Mouse (Mus musculus): ENCODE data around the gene Hoxa3. TPM values are rescaled to one million over a fixed set of nuclear protein-coding genes. Genes with fewer than 3 reads are reported as not detected.

Hoxa3 gene
- polyA plus RNA-seq, 1 experiment from 2014 or later: 0.20 TPM

DNA sequence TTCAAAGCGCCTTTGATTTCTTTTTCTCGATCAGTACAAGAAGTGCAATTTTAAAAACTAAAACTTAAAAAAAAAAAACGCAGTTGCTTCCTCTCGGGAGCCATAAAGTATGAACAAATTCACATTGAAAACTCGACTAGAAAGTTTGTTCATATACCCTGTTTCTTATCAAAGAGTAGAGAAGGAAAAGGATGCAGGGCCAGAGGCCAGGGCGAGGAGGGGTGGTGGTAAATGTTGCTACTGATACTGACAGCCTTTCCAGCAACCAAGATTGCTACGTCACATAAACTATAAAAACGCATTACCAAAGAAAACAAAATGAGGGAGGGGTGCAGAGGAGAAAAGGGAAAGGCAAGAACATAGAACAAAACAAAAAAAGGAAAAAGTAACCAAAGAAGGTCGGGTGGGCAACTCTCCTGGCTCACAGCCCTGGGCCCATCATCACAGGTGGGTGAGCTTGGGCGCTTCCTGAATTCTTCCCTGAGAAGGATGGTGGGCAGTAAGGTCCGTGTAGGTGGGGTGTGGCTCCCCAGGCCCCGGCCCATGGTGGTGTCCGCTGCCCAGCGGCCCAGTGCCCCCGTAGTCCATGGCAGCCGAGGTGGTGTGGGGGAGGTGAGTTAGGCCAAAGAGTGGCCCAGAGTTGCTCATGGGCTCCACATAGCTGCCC lies 43.5 kb downstream of the Hoxa3 start:
- no peaks in the 10 kb centered on the region for H3K9me3 ChIP-seq (replicated peaks)
- peaks cover 99% of the 10 kb centered on the region for H3K27me3 ChIP-seq
- H3K4me3 ChIP-seq (replicated peaks): no peak overlapping the region
- 0 out of 2 replicates have a peak overlapping the region, but pooled peaks have one; percentile 29 for H3K27ac ChIP-seq (replicated peaks)
- H3K4me1 ChIP-seq (replicated peaks): peaks cover 8% of the 10 kb centered on the region; the same call in 1 of the 2 replicates
- 36% methylated on average over 16 of the region's 16 CpGs for WGBS (ENCODE audit: insufficient replicate concordance)
- H3K36me3 ChIP-seq (replicated peaks): no peaks in the 10 kb centered on the region
- ATAC-seq (ENCODE audit: insufficient read depth): no peak
- H3K9ac ChIP-seq: no peak overlapping the region
- H3K4me2 ChIP-seq: no peak overlapping the region

GRCm38 (mm10) chr6:52168191-52169055 lies 44.7 kb downstream of the Hoxa3 start:
- Histone ChIP-seq H3K27ac (replicated peaks) (no peak overlapping the region), H3K36me3 (replicated peaks) (no peaks in the 10 kb centered on the region), H3K4me2 (peak overlapping the region; percentile 23; the same call in 1 of the 2 replicates), H3K4me1 (replicated peaks) (peaks cover 8% of the 10 kb centered on the region; the same call in 1 of the 2 replicates), H3K27me3 (peaks cover 100% of the 10 kb centered on the region), H3K9me3 (replicated peaks) (no peaks in the 10 kb centered on the region), H3K9ac (no peak overlapping the region), H3K4me3 (replicated peaks) (no peak overlapping the region)
- ATAC-seq (ENCODE audit: insufficient read depth): no peak
- 26% methylated on average over 42 of the region's 42 CpGs for WGBS (ENCODE audit: insufficient replicate concordance)

GRCm38 (mm10) chr6:52167736-52168161 lies 45.4 kb downstream of the Hoxa3 start:
- Histone ChIP-seq H3K9ac (no peak overlapping the region), H3K4me3 (replicated peaks) (no peak overlapping the region), H3K27me3 (peaks cover 100% of the 10 kb centered on the region), H3K4me2 (no peak overlapping the region), H3K9me3 (replicated peaks) (no peaks in the 10 kb centered on the region), H3K4me1 (replicated peaks) (peaks cover 7% of the 10 kb centered on the region; the same call in 1 of the 2 replicates), H3K27ac (replicated peaks) (no peak overlapping the region), H3K36me3 (replicated peaks) (no peaks in the 10 kb centered on the region)
- ATAC-seq (ENCODE audit: insufficient read depth): no peak
- WGBS (ENCODE audit: insufficient replicate concordance): 28% methylated on average over 14 of the region's 14 CpGs

- H3K9ac ChIP-seq: no peak overlapping the region
- H3K27ac ChIP-seq (replicated peaks): 0 out of 2 replicates have a peak overlapping the region, but pooled peaks have one; percentile 11
- H3K36me3 ChIP-seq (replicated peaks): no peaks in the 10 kb centered on the region
- H3K4me2 ChIP-seq: no peak overlapping the region
- no peak overlapping the region for H3K4me3 ChIP-seq (replicated peaks)
- peaks cover 1% of the 10 kb centered on the region; the same call in 1 of the 2 replicates for H3K4me1 ChIP-seq (replicated peaks)
- no peak for ATAC-seq (ENCODE audit: insufficient read depth)
- 33% methylated on average over 1 of the region's 1 CpGs for WGBS (ENCODE audit: insufficient replicate concordance)
- no peaks in the 10 kb centered on the region for H3K9me3 ChIP-seq (replicated peaks)
- H3K27me3 ChIP-seq: peaks cover 99% of the 10 kb centered on the region
These were observed 46.0 kb downstream of the Hoxa3 start for GRCm38 (mm10) chr6:52167176-52167575.

DNA sequence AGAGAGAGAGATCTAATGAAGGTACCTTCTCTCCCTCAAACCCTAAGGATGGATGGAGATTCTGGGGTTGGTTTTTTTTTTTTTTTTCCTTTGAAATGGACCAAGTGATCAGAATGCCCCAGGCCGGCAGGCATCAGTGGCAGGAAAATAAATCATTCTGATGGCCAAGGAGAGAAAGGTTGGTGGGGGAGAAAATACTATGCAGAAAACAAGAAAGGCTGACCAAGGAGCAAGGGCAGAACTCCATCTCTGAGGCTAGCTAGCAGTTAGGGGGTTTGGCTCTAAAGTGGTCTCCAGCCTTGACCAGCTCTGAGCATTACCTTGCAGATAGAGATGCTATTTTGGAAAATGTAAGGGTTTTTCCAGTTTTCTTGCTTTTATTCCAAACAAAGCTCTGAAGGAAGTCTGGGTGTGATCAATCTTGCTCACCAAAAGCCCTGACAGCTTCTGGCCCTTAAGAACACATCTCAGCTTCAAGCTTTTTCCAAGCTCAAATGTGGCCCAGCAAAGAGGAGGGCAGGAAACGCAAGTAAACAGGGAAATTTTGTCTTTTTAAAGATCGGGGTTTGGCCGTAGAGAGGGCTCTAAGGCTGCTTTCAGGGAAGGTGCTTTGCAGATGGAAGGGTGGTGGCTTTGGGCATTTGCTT lies 46.6 kb downstream of the Hoxa3 start:
- no peak for ATAC-seq (ENCODE audit: insufficient read depth)

GRCm38 (mm10) chr6:52165441-52166370 lies 47.4 kb downstream of the Hoxa3 start:
- no peaks in the 10 kb centered on the region for H3K9me3 ChIP-seq (replicated peaks)
- H3K27me3 ChIP-seq: peaks cover 98% of the 10 kb centered on the region
- H3K4me1 ChIP-seq (replicated peaks): no peaks in the 10 kb centered on the region; the same call in 1 of the 2 replicates
- H3K27ac ChIP-seq (replicated peaks): no peak overlapping the region
- H3K4me3 ChIP-seq (replicated peaks): no peak overlapping the region
- 0 out of 2 replicates have a peak overlapping the region, but pooled peaks have one; percentile 0 for H3K4me2 ChIP-seq
- 3% methylated on average over 28 of the region's 28 CpGs for WGBS (ENCODE audit: insufficient replicate concordance)
- ATAC-seq (ENCODE audit: insufficient read depth): no peak
- no peaks in the 10 kb centered on the region for H3K36me3 ChIP-seq (replicated peaks)
- no peak overlapping the region for H3K9ac ChIP-seq

More for the DNA sequence above, 46.6 kb downstream of the Hoxa3 start:
- WGBS (ENCODE audit: insufficient replicate concordance): 9% methylated on average over 4 of the region's 4 CpGs
- H3K27me3 ChIP-seq: peaks cover 99% of the 10 kb centered on the region
- H3K4me2 ChIP-seq: no peak overlapping the region
- H3K4me1 ChIP-seq (replicated peaks): no peaks in the 10 kb centered on the region; the same call in 1 of the 2 replicates
- no peaks in the 10 kb centered on the region for H3K9me3 ChIP-seq (replicated peaks)
- no peak overlapping the region for H3K4me3 ChIP-seq (replicated peaks)
- no peak overlapping the region for H3K9ac ChIP-seq
- no peaks in the 10 kb centered on the region for H3K36me3 ChIP-seq (replicated peaks)
- H3K27ac ChIP-seq (replicated peaks): 0 out of 2 replicates have a peak overlapping the region, but pooled peaks have one; percentile 11

DNA sequence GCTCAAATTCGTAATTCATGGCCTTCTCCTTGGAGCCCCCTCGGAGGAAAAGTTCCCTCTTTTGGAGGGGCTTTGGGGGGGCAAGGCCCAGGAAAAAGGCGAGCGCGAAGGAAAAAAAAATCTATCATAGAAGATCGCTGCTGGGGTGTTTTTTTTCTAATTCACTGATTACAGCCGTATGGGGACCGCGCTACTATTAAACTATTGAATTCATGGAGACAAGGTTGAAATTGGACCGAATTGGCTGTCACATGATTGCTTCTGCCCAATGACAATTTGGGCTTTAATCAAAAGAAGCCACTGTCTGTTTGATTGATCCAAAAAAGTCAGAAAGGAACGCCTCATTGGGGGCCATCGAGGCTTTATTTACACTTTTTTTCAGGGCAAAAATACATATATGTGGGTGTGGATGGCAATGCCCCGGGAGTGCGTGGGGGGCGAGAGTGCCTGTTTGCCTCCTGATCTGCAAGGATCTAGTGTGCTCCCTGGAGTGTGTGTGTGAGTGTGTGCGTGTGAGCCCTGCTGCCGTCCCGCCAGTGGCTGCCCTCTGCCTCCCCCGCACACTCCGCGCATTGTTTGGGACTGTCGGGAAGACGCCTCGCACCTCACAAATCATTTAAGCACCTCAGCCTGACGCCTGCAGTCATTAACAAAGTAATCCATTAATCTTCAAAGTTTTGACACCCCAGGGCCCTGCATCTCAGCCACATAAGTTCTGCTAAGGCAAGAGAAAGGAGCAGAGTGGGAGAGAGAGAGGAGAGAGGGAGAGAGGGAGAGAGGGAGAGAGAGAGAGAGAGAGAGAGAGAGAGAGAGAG lies 48.3 kb downstream of the Hoxa3 start, which contains the start of gene Hoxa2:
Hoxa2 (minus strand) TSS at position 206 of the 815 bp plus-strand sequence.
- no peaks in the 10 kb centered on the region for H3K36me3 ChIP-seq (replicated peaks)
- H3K27ac ChIP-seq (replicated peaks): peak within 1 kb of the TSS; percentile 45; the same call in 1 of the 2 replicates
- H3K9me3 ChIP-seq (replicated peaks): no peaks in the 10 kb centered on the region
- H3K27me3 ChIP-seq: peaks cover 98% of the 10 kb centered on the region
- no peaks in the 10 kb centered on the region; the same call in 1 of the 2 replicates for H3K4me1 ChIP-seq (replicated peaks)
- no peak for ATAC-seq (ENCODE audit: insufficient read depth)
- H3K4me3 ChIP-seq (replicated peaks): peak within 1 kb of the TSS; percentile 29; the same call in 1 of the 2 replicates
- peak within 1 kb of the TSS; percentile 39 for H3K4me2 ChIP-seq
- H3K9ac ChIP-seq: no peak within 1 kb of the TSS
- WGBS (ENCODE audit: insufficient replicate concordance): 1% methylated on average over 25 of the region's 25 CpGs

DNA sequence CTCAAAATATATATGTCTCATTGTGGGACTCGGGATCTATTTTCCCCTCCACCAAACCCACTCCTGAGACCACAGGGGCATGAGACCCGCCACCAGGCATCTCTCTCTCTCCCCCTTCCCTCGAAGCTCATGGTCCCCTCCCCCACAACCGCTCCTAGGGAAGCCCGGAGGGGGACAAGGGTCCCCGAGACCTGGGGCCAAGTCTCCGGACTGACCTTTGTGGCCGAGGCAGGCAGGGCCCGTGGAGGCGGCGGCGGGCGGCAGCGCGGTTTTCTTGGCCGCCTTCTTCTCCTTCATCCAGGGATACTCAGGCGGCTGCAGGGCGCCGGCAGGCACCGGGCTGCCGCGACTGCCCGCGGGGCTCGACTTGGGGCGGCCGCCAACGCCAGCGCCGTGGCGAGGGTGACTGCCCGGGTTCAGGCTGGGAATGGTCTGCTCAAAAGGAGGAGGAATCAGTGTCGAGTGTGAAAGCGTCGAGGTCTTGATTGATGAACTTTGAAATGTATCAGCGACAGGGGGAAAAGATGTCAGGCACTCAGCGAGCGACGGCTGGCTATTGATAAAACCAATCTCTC lies 49.0 kb downstream of the Hoxa3 start:
- Histone ChIP-seq H3K9me3 (replicated peaks) (no peaks in the 10 kb centered on the region), H3K36me3 (replicated peaks) (no peaks in the 10 kb centered on the region), H3K27me3 (peaks cover 98% of the 10 kb centered on the region), H3K4me2 (peak overlapping the region; percentile 39), H3K4me3 (replicated peaks) (peak overlapping the region; percentile 29; the same call in 1 of the 2 replicates), H3K9ac (no peak overlapping the region), H3K4me1 (replicated peaks) (no peaks in the 10 kb centered on the region; the same call in 1 of the 2 replicates), H3K27ac (replicated peaks) (peak overlapping the region; percentile 45; the same call in 1 of the 2 replicates)
- WGBS (ENCODE audit: insufficient replicate concordance): 1% methylated on average over 39 of the region's 39 CpGs
- ATAC-seq (ENCODE audit: insufficient read depth): no peak

DNA sequence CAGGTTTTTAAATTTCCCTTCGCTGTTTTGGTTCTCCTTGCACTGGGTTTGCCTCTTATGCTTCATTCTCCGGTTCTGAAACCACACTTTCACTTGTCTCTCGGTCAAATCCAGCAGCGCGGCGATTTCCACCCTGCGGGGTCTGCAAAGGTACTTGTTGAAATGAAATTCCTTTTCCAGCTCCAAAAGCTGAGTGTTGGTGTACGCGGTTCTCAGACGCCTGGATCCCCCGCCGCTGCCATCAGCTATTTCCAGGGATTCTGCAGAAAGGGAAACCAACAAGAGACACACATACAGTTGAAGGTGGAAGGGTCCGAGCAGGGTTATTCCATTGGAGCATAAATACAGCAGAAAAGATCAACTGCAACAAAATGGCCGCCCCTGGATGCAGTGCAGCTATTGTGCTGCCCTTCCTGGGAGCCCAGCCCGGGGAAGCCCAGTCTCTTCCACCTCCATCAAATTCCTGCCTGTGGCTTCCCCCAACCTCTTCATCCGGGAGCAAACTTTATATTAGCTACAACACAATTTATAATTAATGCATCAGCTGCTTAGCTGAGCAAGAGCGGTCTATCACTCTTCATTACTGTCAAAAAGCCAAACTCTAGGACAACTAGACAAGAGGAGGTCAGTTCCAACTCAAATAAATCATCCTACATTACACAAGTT lies 49.6 kb downstream of the Hoxa3 start:
- Histone ChIP-seq H3K4me3 (replicated peaks) (0 out of 2 replicates have a peak overlapping the region, but pooled peaks have one; percentile 6), H3K9ac (no peak overlapping the region), H3K4me2 (peak overlapping the region; percentile 20; the same call in 1 of the 2 replicates), H3K36me3 (replicated peaks) (no peaks in the 10 kb centered on the region), H3K4me1 (replicated peaks) (peaks cover under 1% of the 10 kb centered on the region; the same call in 1 of the 2 replicates), H3K27me3 (peaks cover 98% of the 10 kb centered on the region), H3K9me3 (replicated peaks) (no peaks in the 10 kb centered on the region), H3K27ac (replicated peaks) (no peak overlapping the region)
- no peak for ATAC-seq (ENCODE audit: insufficient read depth)
- 10% methylated on average over 17 of the region's 17 CpGs for WGBS (ENCODE audit: insufficient replicate concordance)

Data from liver, embryonic 15.5 days (tissue).